Mouse (Mus musculus) intestine, postnatal 0 days (tissue): ENCODE measurements around the gene Map1lc3b. TPM values are rescaled to one million over a fixed set of nuclear protein-coding genes. Genes with fewer than 3 reads are reported as not detected.
A peak's percentile ranks its signal among the peaks of the same experiment; 100 is the strongest.

ENCODE experiments used
- ATAC-seq: fragments of 200-750 bp; cut with Nextera tagmentation; 2 replicates; pipeline ENCODE4 v1.8.0; 2017; ENCODE audit warnings: mild to moderate bottlenecking, moderate TSS enrichment, moderate library complexity
- H3K27ac ChIP-seq: fragments of 300-500 bp; sonication (generic); 2 replicates; pipeline ENCODE4 v1.5.1; 2014; ENCODE audit warnings: mild to moderate bottlenecking, low read depth, low read length, moderate library complexity
- H3K27me3 ChIP-seq: fragments of 300-500 bp; sonication (generic); replicated peaks from 2 replicates; pipeline ENCODE4 v1.6.1; 2014; ENCODE audit warnings: low read length, mixed read lengths; ENCODE audit not compliant: control insufficient read depth, insufficient read depth
- H3K36me3 ChIP-seq: fragments of 300-500 bp; sonication (generic); 2 replicates; pipeline ENCODE4 v1.6.1; 2014; ENCODE audit warnings: mild to moderate bottlenecking, moderate library complexity; ENCODE audit not compliant: control insufficient read depth, insufficient read depth
- H3K4me1 ChIP-seq: fragments of 300-500 bp; sonication (generic); replicated peaks from 2 replicates; pipeline ENCODE4 v1.6.1; 2014; ENCODE audit warnings: antibody characterized with exemption, low read length, mixed read lengths; ENCODE audit not compliant: control insufficient read depth, insufficient read depth
- H3K4me2 ChIP-seq: fragments of 300-500 bp; sonication (generic); replicated peaks from 2 replicates; pipeline ENCODE4 v1.6.1; 2014; ENCODE audit warnings: low read depth, mild to moderate bottlenecking, moderate library complexity
- H3K4me3 ChIP-seq: fragments of 300-500 bp; sonication (generic); 2 replicates; pipeline ENCODE4 v1.5.1; 2014; ENCODE audit warnings: low read depth, low read length
- H3K9ac ChIP-seq: fragments of 300-500 bp; sonication (generic); 2 replicates; pipeline ENCODE4 v1.6.1; 2014; ENCODE audit warnings: mild to moderate bottlenecking, low read depth, low read length
- H3K9me3 ChIP-seq: fragments of 300-500 bp; sonication (generic); 2 replicates; pipeline ENCODE4 v1.6.1; 2016; ENCODE audit warnings: mixed run types; ENCODE audit not compliant: control insufficient read depth
- CTCF ChIP-seq: sonication (generic); IDR thresholded peaks from 2 replicates; pipeline ENCODE4 v1.5.1; 2016; ENCODE audit warnings: low read depth, mild to moderate bottlenecking, control low read depth, antibody characterized with exemption, moderate library complexity
- WGBS: fragments of 180-500 bp; shearing (Covaris S2); extraction: QIAGEN DNeasy Blood & Tissue Kit; methylation state at CpG from one replicate; pipeline ENCODE4 v1.1.7; 2014; 5-methylcytosine and 5-hydroxymethylcytosine counted together
- polyA plus RNA-seq: library from polyadenylated mRNA; unstranded; fragments of >200 nt; fragmentation: Nextera tagmentation; extraction: Ambion mirVana; gene quantifications from 2 replicates; pipeline ENCODE4 v1.2.1, GENCODE M21; 2015

The Map1lc3b gene
- polyA plus RNA-seq, result 264 and 267 TPM in 2 replicates

GRCm38 (mm10) chr8:121590203-121591177 lies at the start of gene Map1lc3b:
Map1lc3b (plus strand) TSS chr8:121590361.
- Histone ChIP-seq H3K4me3 (peak within 1 kb of the TSS; percentile 84), H3K27me3 (no peaks in the 10 kb centered on the region), H3K36me3 (peaks cover 22% of the 10 kb centered on the region), H3K27ac (peak within 1 kb of the TSS; percentile 84), H3K4me2 (peak within 1 kb of the TSS; percentile 73), H3K9ac (peak within 1 kb of the TSS; percentile 86), H3K4me1 (peaks cover 14% of the 10 kb centered on the region), H3K9me3 (no peaks in the 10 kb centered on the region)
- TF ChIP-seq CTCF, result peak; percentile 11; the same call in 1 of the 2 replicates
- ATAC-seq, result peak; percentile 88
- WGBS, result under 1% methylated on average over 92 of the region's 94 CpGs

- TF ChIP-seq CTCF, result no peak
- H3K4me1 ChIP-seq, result no peaks in the 10 kb centered on the region
- no peak overlapping the region for H3K4me3 ChIP-seq
- ATAC-seq, result no peak
- no peaks in the 10 kb centered on the region for H3K36me3 ChIP-seq
- no peak overlapping the region for H3K9ac ChIP-seq
- H3K4me2 ChIP-seq, result no peak overlapping the region
- H3K27me3 ChIP-seq, result 0 out of 2 replicates have a peak, but pooled peaks cover 4% of the 10 kb centered on the region
- no peak overlapping the region for H3K27ac ChIP-seq
- 74% methylated on average over 19 of the region's 19 CpGs for WGBS
- H3K9me3 ChIP-seq, result no peaks in the 10 kb centered on the region
Observed at GRCm38 (mm10) chr8:121541862-121542261, 48.3 kb upstream of the Map1lc3b start.

GRCm38 (mm10) chr8:121542901-121543300 lies 47.3 kb upstream of the Map1lc3b start:
- ATAC-seq, result no peak
- Histone ChIP-seq H3K4me3 (no peak overlapping the region), H3K9me3 (no peaks in the 10 kb centered on the region), H3K4me1 (no peaks in the 10 kb centered on the region), H3K27me3 (0 out of 2 replicates have a peak, but pooled peaks cover 4% of the 10 kb centered on the region), H3K9ac (no peak overlapping the region), H3K27ac (no peak overlapping the region), H3K4me2 (no peak overlapping the region), H3K36me3 (no peaks in the 10 kb centered on the region)
- WGBS, result 57% methylated on average over 13 of the region's 13 CpGs
- no peak for TF ChIP-seq CTCF

GRCm38 (mm10) chr8:121544276-121544785 lies 45.8 kb upstream of the Map1lc3b start, which contains the start of gene 1700018B08Rik:
1700018B08Rik (minus strand) TSS chr8:121544320.
- 0 out of 2 replicates have a peak, but pooled peaks cover 4% of the 10 kb centered on the region for H3K27me3 ChIP-seq
- H3K9ac ChIP-seq, result no peak within 1 kb of the TSS
- no peak within 1 kb of the TSS for H3K4me3 ChIP-seq
- ATAC-seq, result no peak
- 79% methylated on average over 12 of the region's 12 CpGs for WGBS
- H3K36me3 ChIP-seq, result no peaks in the 10 kb centered on the region
- H3K4me2 ChIP-seq, result no peak within 1 kb of the TSS
- no peak for TF ChIP-seq CTCF
- H3K4me1 ChIP-seq, result no peaks in the 10 kb centered on the region
- no peaks in the 10 kb centered on the region for H3K9me3 ChIP-seq
- no peak within 1 kb of the TSS for H3K27ac ChIP-seq

GRCm38 (mm10) chr8:121544936-121545335 lies 45.2 kb upstream of the Map1lc3b start:
- no peak for ATAC-seq
- 58% methylated on average over 11 of the region's 11 CpGs for whole genome bisulfite sequencing
- no peak overlapping the region for H3K4me3 ChIP-seq

GRCm38 (mm10) chr8:121547132-121547531 lies 43.0 kb upstream of the Map1lc3b start:
- peak; percentile 90 for TF ChIP-seq CTCF
- Histone ChIP-seq H3K27ac (no peak overlapping the region), H3K9me3 (no peaks in the 10 kb centered on the region), H3K4me2 (no peak overlapping the region), H3K4me3 (no peak overlapping the region), H3K27me3 (no peaks in the 10 kb centered on the region), H3K36me3 (peaks cover 5% of the 10 kb centered on the region; the same call in 1 of the 2 replicates), H3K9ac (no peak overlapping the region), H3K4me1 (no peaks in the 10 kb centered on the region)
- no peak; the same call in 1 of the 2 replicates for ATAC-seq
- WGBS, result 8% methylated on average over 7 of the region's 7 CpGs

More at GRCm38 (mm10) chr8:121544936-121545335, 45.2 kb upstream of the Map1lc3b start:
- no peaks in the 10 kb centered on the region for H3K4me1 ChIP-seq
- no peak for TF ChIP-seq CTCF
- H3K4me2 ChIP-seq, result no peak overlapping the region
- H3K9me3 ChIP-seq, result no peaks in the 10 kb centered on the region
- H3K36me3 ChIP-seq, result no peaks in the 10 kb centered on the region; the same call in 1 of the 2 replicates
- no peak overlapping the region for H3K27ac ChIP-seq
- no peak overlapping the region for H3K9ac ChIP-seq
- 0 out of 2 replicates have a peak, but pooled peaks cover 4% of the 10 kb centered on the region for H3K27me3 ChIP-seq
